Comparison of ENCODE assay signal across 8 mouse cellular contexts in the genomic region with DNA sequence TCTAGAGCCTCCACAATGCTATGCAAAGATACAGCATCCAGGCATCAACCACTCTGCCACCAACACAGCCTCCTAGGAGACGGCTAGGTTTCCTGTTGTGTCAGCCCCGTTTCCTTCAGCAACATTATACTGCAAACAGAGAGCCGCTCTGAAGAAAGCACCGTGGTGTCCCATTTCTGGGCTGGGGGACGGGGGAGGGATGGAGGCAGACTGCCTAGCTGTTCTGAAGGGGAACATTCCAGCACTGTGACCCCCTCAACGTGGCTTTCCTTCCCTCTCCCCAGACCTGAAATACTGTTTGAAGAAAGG.
DNase-seq lines count a peak whose midpoint lies in the region; ATAC-seq and TF ChIP-seq lines count a peak whose summit lies in the region.

No protein-coding gene starts in this region.

- no peak for TF ChIP-seq CTCF in bone marrow macrophage, adult 2 months (IDR thresholded peaks at IDR 0.05; ENCODE audit: low read depth, low read length)

- H3K9ac ChIP-seq in hindbrain, embryonic 15.5 days, result no peak overlapping the region
- H3K9ac ChIP-seq in liver, embryonic 16.5 days (ENCODE audit: low read depth, low read length), result peak overlapping the region; percentile 26; the same call in 1 of the 2 replicates

- no peaks in the 10 kb centered on the region for H3K9me3 ChIP-seq in hindbrain, embryonic 15.5 days
- no peaks in the 10 kb centered on the region for H3K9me3 ChIP-seq in liver, embryonic 16.5 days (replicated peaks; ENCODE audit: control insufficient read depth, low read length)

- H3K4me1 ChIP-seq in bone marrow macrophage, adult 2 months (ENCODE audit: control insufficient read depth, insufficient read depth, low read length), result peaks cover 56% of the 10 kb centered on the region
- peaks cover 20% of the 10 kb centered on the region for H3K4me1 ChIP-seq in hindbrain, embryonic 15.5 days (replicated peaks)
- peaks cover 47% of the 10 kb centered on the region for H3K4me1 ChIP-seq in liver, embryonic 16.5 days (ENCODE audit: control insufficient read depth, low read depth, low read length)

- H3K36me3 ChIP-seq in hindbrain, embryonic 15.5 days, result no peaks in the 10 kb centered on the region
- no peaks in the 10 kb centered on the region for H3K36me3 ChIP-seq in liver, embryonic 16.5 days (ENCODE audit: control insufficient read depth, insufficient read depth)

- no peak overlapping the region for H3K4me3 ChIP-seq in bone marrow macrophage, adult 2 months (ENCODE audit: insufficient read depth, low read length)
- H3K4me3 ChIP-seq in hindbrain, embryonic 15.5 days, result no peak overlapping the region
- no peak overlapping the region for H3K4me3 ChIP-seq in liver, embryonic 16.5 days (ENCODE audit: low read depth, low read length)

- TF ChIP-seq POLR2A in bone marrow macrophage, adult 2 months (IDR thresholded peaks at IDR 0.05; ENCODE audit: borderline replicate concordance, low read depth, low read length), result no peak

- ATAC-seq in frontal cortex, adult (ENCODE audit: low TSS enrichment), result peak; percentile 46
- peak; percentile 31 for ATAC-seq in hindbrain, embryonic 15.5 days (ENCODE audit: low FRiP score, low read depth)
- ATAC-seq in liver, embryonic 16.5 days (ENCODE audit: low read depth), result peak; percentile 38

- intact Hi-C loops in gastrocnemius, postnatal 36 days (cut with DNase I), result no loop called here

- no peak for DNase-seq in frontal cortex, postnatal 14 days (ENCODE audit: low spot score in 2 of 2)
- no peak for DNase-seq in cerebellum, adult 11-12 months
- DNase-seq in gastrocnemius, postnatal 36 days, result no peak
- DNase-seq in adrenal gland, postnatal 25 days, result no peak

- H3K27me3 ChIP-seq in hindbrain, embryonic 15.5 days, result no peaks in the 10 kb centered on the region
- no peaks in the 10 kb centered on the region for H3K27me3 ChIP-seq in liver, embryonic 16.5 days (ENCODE audit: control insufficient read depth, insufficient read depth, low read depth, low read length)

- no peak overlapping the region for H3K4me2 ChIP-seq in hindbrain, embryonic 15.5 days
- H3K4me2 ChIP-seq in liver, embryonic 16.5 days (ENCODE audit: low read depth, low read length), result peak overlapping the region; percentile 18; the same call in 1 of the 2 replicates

- WGBS in hindbrain, embryonic 15.5 days, result 45% methylated on average over 6 of the region's 6 CpGs
- 23% methylated on average over 6 of the region's 6 CpGs for WGBS in liver, embryonic 16.5 days (ENCODE audit: insufficient replicate concordance)

- peak overlapping the region; percentile 95 for H3K27ac ChIP-seq in bone marrow macrophage, adult 2 months (ENCODE audit: insufficient read depth, low read depth, low read length)
- H3K27ac ChIP-seq in hindbrain, embryonic 15.5 days (replicated peaks), result peak overlapping the region; percentile 30; the same call in 1 of the 2 replicates
- H3K27ac ChIP-seq in liver, embryonic 16.5 days (ENCODE audit: low read length), result peak overlapping the region; percentile 81

Comparison
In these comparisons a context has a peak if more than half of its experiments do, and no peak if none do; other contexts are left out.
1. H3K27ac ChIP-seq: peak in every context shown above with its lines; median percentile 95 in bone marrow macrophage, adult 2 months; 81 in liver, embryonic 16.5 days; 30 in hindbrain, embryonic 15.5 days.